Mouse (Mus musculus): ENCODE measurements around the gene Tspo. TPM values are rescaled to one million over a fixed set of nuclear protein-coding genes. Genes with fewer than 3 reads are reported as not detected.

Tspo gene
- total and polyA plus RNA-seq, 3 experiments = 66.5 to 80.0 TPM; not detected in 1

GRCm38 (mm10) chr15:83518215-83519048 is 45.0 kb upstream of the Tspo start:
- peak; percentile 74 for DNase-seq (ENCODE audit: low read depth, low spot score)
- H3K4me1 ChIP-seq (ENCODE audit: control insufficient read depth in 1 of 2, insufficient read depth in 2 of 2, low read length in 2 of 2) = peaks cover 0 to 7% of the 10 kb centered on the region in 2 experiments; a peak in 1 of 4 replicates
- no peaks in the 10 kb centered on the region for H3K9me3 ChIP-seq (replicated peaks; ENCODE audit: insufficient read depth, low read length)
- no peak overlapping the region for H3K4me3 ChIP-seq (ENCODE audit: control insufficient read depth in 1 of 2, insufficient read depth in 1 of 2, low read depth in 2 of 2, low read length in 2 of 2)
- no peaks in the 10 kb centered on the region for H3K36me3 ChIP-seq (ENCODE audit: control insufficient read depth in 1 of 2, insufficient read depth in 2 of 2, low read length in 2 of 2)
- peaks cover 1 to 4% of the 10 kb centered on the region in 2 experiments; a peak in 3 of 4 replicates for H3K27me3 ChIP-seq (ENCODE audit: control insufficient read depth in 1 of 2, insufficient read depth in 2 of 2, low read length in 2 of 2)
- no peak for TF ChIP-seq MYC (IDR thresholded peaks at IDR 0.05; ENCODE audit: low read depth, low read length)
- no peak for TF ChIP-seq MEF2A (IDR thresholded peaks at IDR 0.05; ENCODE audit: extremely low read depth, insufficient replicate concordance, low read depth, low read length, poor library complexity, severe bottlenecking)
- TF ChIP-seq RCOR1 (IDR thresholded peaks at IDR 0.05; ENCODE audit: low read depth, low read length) = no peak
- peak; percentile 88 for TF ChIP-seq ZC3H11A (IDR thresholded peaks at IDR 0.05; ENCODE audit: low read depth, low read length)
- no peak for TF ChIP-seq MAX (IDR thresholded peaks at IDR 0.05; ENCODE audit: low read length)
- peak; percentile 43; the same call in 1 of the 2 replicates for TF ChIP-seq BHLHE40 (IDR thresholded peaks at IDR 0.05; ENCODE audit: borderline replicate concordance, low read depth, low read length)
- peak; percentile 84; the same call in 1 of the 2 replicates for TF ChIP-seq MAZ (IDR thresholded peaks at IDR 0.05; ENCODE audit: low read depth, low read length)
- TF ChIP-seq POLR2A (IDR thresholded peaks at IDR 0.05; ENCODE audit: control insufficient read depth in 1 of 2, insufficient read depth in 1 of 2, low read depth in 1 of 2, low read length in 2 of 2, poor library complexity in 1 of 2) = no peak
- TF ChIP-seq TAL1 (IDR thresholded peaks at IDR 0.05; ENCODE audit: low read length) = no peak
- no peak for TF ChIP-seq POLR2AphosphoS5 (IDR thresholded peaks at IDR 0.05; ENCODE audit: borderline replicate concordance, low read depth, low read length)
- TF ChIP-seq ZMIZ1 (IDR thresholded peaks at IDR 0.05; ENCODE audit: low read depth, low read length) = no peak
- TF ChIP-seq E2F4 (IDR thresholded peaks at IDR 0.05; ENCODE audit: borderline replicate concordance, low read depth, low read length) = no peak
- peak; percentile 50 to 93 (median 71) for TF ChIP-seq CTCF (IDR thresholded peaks at IDR 0.05 in 2 of 3, conservative IDR thresholded peaks at IDR 0.05 in 1 of 3; ENCODE audit: control insufficient read depth in 1 of 3, insufficient read depth in 1 of 3, low read depth in 2 of 3, low read length in 3 of 3, poor library complexity in 1 of 3, severe bottlenecking in 1 of 3)
- no peak for TF ChIP-seq MXI1 (IDR thresholded peaks at IDR 0.05; ENCODE audit: low read depth, low read length)
- TF ChIP-seq SMC3 (IDR thresholded peaks at IDR 0.05; ENCODE audit: low read depth, low read length) = peak; percentile 87
- peak; percentile 34; the same call in 1 of the 2 replicates for TF ChIP-seq CHD2 (IDR thresholded peaks at IDR 0.05; ENCODE audit: low read length)
- peak; percentile 96 for TF ChIP-seq RAD21 (IDR thresholded peaks at IDR 0.05; ENCODE audit: low read depth, low read length)
- TF ChIP-seq SIN3A (IDR thresholded peaks at IDR 0.05; ENCODE audit: low read length) = peak; percentile 50; the same call in 1 of the 2 replicates
- no peak for TF ChIP-seq GABPA (IDR thresholded peaks at IDR 0.05; ENCODE audit: low read depth, low read length)
- TF ChIP-seq MYB (IDR thresholded peaks at IDR 0.05; ENCODE audit: low read depth, low read length) = no peak
- H3K79me2 ChIP-seq (ENCODE audit: control insufficient read depth, insufficient read depth, low read length, poor library complexity) = no peaks in the 10 kb centered on the region
- no peak overlapping the region for H3K27ac ChIP-seq (ENCODE audit: control insufficient read depth, low read depth, low read length)
- H3K9ac ChIP-seq (ENCODE audit: control insufficient read depth, low read depth, low read length, poor library complexity, severe bottlenecking) = no peak overlapping the region

Measured in MEL (cell line).